Mouse (Mus musculus): ENCODE results near the gene Eps8l3. TPM values are rescaled to one million over a fixed set of nuclear protein-coding genes. Genes with fewer than 3 reads are reported as not detected.

Gene Eps8l3
- not detected for total RNA-seq (2022)

GRCm38 (mm10) chr3:107877005-107877404 lies at the start of gene Eps8l3:
TSS of gene Eps8l3 (plus strand) at chr3:107877229.
- no peak for DNase-seq (ENCODE audit: low spot score in 2 of 2)

DNA sequence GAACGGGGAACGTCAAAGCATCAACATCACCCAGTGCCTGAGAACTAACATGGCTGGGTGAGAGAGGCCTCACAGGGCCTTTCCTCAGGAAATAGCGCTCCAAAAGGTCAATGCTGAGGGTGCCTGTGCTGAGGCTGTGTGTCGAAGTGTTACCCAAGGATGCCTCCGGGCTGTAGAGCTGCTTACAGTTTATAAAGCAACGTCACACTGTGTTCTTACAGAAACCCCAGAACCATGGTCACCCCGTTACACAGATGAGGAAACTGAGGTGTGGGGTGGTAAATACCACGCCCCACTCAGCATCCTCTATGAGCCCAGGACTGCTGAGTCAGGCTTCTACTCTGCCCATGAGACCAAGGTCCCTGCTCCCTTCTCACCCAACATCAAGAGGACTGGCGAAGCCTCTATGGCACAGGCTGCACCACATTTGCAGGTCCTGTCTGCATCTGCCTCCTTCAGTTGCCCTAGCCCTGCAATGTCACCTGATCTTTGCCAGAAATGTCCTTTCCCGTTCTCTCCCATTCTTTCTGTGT lies 49.1 kb upstream of the Eps8l3 start:
- DNase-seq (ENCODE audit: low spot score in 2 of 2), result no peak

DNA sequence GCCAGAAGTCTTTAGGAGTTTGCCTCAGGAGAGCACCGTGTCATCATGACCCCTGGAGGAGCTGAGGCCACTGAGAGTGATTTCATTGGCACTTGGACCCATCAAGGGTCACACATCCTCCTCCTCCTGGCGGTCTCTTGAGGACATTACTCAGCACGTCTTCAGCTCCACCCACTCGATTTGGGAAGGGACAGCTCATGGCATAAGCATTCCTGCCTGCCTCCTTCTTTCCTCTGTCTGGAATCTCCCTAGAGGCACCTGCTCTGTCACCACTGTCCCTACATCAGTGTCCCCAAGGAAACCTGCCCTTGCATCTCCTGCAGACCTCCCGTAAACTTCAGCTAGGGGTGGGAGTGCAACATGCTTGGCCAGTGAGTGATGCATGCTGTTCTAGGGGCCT lies 48.5 kb upstream of the Eps8l3 start:
- no peak for DNase-seq (ENCODE audit: low spot score in 2 of 2)

DNA sequence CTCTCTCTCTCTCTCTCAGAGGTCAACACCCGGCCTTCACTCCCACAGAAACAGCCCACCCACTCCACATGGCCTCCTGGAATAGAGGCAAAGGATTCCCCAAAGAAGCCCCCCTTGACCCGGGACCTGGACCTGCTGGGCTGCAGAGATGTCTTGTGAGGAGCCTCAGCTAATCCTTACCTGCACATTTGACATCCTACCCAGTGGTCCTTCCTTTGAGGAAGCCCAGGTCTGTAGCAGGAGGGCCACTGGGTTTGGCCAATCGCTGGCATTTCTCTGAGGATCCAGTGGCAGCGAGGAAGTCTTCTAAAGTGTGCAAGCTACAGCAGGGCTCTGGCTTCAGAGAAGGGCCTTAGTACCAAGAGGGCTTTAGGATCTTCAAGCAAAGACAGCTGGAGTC lies 48.0 kb upstream of the Eps8l3 start:
- no peak for DNase-seq (ENCODE audit: low spot score in 2 of 2)

DNA sequence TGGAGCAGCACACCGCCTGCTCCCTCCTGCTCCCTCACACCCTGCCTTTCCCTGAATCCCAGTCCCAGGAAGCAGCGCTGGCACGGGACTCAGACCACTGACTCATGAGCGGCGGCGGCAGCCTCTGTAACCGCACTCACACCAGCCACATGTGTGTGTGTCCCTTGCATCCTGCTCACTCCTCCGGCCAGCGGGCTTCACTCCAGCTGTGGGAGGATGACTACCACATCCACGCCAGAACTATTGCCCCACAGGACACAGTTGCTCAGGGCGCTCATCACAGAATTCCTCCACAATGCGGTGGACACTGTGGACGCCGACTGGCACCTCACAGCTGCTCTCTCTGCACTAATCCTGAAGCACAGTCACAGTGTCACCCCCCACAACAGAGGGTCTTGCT lies 47.4 kb upstream of the Eps8l3 start:
- peak; percentile 64 to 83 for DNase-seq (ENCODE audit: low spot score in 2 of 2)

DNA sequence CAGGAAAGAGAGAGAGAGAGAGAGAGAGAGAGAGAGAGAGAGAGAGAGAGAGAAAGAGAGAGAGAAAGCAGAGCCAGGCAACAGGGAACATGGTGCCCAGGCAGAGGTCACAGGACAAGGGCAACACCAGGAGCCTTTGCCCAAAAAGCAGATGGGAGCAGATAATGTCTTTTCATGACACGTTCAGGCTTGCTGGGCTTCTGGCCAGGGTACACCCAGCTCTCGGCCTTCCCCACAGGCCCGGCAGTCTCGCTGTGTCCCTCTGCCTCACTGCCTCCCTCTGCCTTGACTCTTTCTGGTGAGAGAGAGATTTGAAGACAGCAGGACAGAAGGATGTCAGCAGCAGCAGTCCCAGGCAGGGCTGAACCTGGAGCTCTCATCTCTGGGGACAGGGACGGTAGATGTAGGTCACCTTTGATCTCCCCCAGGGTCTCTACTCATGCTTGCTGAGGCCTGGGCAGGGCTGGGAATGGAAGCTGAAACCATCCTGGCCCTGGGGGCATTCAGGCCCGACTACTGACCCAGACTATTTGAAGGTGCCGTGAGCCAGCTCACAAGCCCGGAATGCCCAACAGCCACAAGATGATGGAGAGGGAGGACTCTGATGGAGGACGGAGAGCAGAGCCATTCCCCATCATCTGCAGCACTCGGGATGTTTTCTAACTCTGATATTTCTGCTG lies 45.0 kb upstream of the Eps8l3 start:
- no peak for DNase-seq (ENCODE audit: low spot score in 2 of 2)

- no peak for DNase-seq (ENCODE audit: low spot score in 2 of 2)
Observed at GRCm38 (mm10) chr3:107832645-107833044, 44.4 kb upstream of the Eps8l3 start.

DNA sequence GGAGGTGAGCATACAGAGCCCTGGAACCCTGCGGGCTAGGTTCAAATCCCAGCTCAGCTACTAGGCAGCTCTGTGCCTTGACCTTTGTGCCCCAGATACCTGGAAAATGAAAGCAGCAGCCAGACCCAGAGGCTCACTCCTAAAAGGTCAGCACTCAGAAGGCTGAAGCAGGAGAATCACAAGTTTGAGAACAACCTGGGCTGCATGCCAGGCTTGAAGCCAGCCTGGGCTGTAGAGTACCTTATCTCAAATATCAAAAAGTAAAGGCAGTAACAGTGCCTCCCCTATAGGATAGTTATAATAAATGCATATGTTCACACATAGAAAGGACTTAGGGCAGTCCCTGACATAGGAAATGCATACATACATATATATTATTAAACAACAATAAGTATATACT lies 43.7 kb upstream of the Eps8l3 start:
- peak in 1 of 2 experiments; percentile 38 for DNase-seq (ENCODE audit: low spot score in 2 of 2)

GRCm38 (mm10) chr3:107833872-107834341 lies 43.1 kb upstream of the Eps8l3 start:
- DNase-seq (ENCODE audit: low spot score in 2 of 2), result no peak

GRCm38 (mm10) chr3:107835301-107835700 lies 41.7 kb upstream of the Eps8l3 start:
- DNase-seq (ENCODE audit: low spot score in 2 of 2), result no peak

DNA sequence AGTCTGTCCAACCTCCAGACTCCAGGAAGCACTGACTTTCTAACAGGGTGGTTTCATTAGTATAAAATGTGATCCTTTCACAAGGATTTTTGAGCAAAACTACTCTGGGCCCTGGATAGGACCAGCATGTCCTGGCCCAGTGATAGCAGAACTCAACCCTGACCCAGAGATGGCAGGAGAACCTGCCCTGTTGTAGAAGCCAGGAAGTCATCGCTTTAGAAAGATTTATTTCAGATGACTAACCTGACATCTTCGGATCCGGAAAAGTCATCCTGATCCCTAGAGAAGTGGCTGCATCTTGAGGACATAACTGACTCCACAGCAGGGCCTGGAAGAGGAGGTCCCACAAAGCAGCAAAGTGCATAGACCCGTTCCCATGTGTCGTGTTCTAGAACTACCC lies 37.2 kb upstream of the Eps8l3 start:
- DNase-seq (ENCODE audit: low spot score in 2 of 2), result no peak

DNA sequence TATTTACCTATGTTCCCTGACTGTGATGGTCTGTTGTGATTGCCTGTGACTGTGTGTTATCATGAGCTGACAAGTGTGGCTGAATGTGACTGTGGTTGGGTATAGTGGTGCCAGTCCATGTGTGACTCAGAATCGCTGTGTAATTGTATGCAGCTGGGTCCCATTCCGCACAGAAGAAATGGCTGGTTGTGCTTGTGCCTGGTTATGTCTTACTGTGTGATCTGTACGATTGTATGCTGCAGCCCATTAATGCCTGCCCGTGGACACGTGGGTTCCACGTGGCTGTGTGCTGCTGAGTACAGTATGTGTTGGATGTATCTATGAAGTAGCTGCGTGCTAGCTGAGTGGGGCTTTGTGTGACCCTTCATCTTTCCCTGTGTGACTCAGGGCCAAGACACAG lies 36.2 kb upstream of the Eps8l3 start:
- DNase-seq (ENCODE audit: low spot score in 2 of 2), result no peak

DNA sequence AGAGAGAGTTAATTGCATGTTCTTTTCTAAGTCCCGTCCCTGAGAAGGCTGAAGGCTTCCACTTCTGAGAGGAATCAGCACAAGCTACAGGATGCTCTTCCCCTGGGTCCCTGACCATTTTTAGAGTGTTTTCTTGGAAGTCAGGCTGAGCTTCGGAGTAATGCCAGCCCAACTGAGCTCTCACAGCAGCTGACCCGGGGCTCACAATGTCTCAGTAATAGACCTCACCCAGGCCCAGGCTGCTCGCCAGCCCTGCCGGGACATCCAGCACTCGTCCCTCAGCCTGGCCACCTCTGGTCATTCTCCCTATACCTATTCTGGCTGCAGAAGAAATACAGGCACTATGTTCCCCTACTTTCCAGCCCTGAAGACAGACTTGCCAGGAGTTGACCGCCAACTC lies 35.7 kb upstream of the Eps8l3 start:
- peak; percentile 92 to 93 for DNase-seq (ENCODE audit: low spot score in 2 of 2)

GRCm38 (mm10) chr3:107843406-107843805 lies 33.6 kb upstream of the Eps8l3 start:
- no peak for DNase-seq (ENCODE audit: low spot score in 2 of 2)

DNA sequence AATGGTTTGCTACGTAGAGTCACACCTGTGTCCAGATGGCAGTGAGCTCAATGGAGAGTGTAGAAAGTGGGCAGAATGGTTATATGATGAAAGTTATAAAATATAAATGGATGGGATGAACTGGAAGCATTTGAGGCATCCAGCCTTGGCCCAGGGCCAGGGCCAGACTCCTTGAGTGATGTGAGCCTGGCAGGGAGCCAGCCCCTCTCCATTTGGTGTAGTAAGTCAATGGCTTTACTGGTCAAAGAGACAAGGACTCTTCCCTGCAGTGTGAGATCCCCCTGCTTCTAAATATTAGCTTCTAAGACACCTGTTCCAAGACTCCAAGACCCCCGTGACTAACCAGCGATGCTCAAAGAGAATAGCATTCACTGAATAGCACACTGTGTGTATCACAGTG lies 33.0 kb upstream of the Eps8l3 start:
- DNase-seq (ENCODE audit: low spot score in 2 of 2), result peak in 1 of 2 experiments; percentile 48

GRCm38 (mm10) chr3:107844499-107844898 lies 32.5 kb upstream of the Eps8l3 start:
- DNase-seq (ENCODE audit: low spot score in 2 of 2), result no peak

GRCm38 (mm10) chr3:107846175-107846574 lies 30.9 kb upstream of the Eps8l3 start:
- no peak for DNase-seq (ENCODE audit: low spot score in 2 of 2)

GRCm38 (mm10) chr3:107846835-107847234 lies 30.2 kb upstream of the Eps8l3 start:
- no peak for DNase-seq (ENCODE audit: low spot score in 2 of 2)

DNA sequence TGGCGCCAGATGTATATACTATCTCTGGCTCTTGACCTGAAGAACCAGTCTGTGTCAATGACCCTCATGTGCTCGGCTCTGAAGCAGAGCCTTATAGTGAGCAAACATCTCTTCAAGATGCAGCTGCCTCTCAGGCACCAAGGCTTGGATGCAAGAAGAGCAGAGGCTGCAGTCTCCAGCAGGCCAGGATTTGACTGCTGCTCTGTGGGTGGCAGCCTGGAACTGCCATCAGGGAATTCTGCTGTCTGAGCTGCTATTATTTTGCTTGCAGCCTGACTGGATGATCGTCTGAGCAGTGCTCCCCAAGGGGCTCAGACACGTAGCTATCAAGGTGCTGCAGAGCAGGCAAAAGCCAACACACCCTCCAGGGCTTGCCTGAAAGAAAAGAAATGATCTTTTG lies 28.9 kb upstream of the Eps8l3 start:
- DNase-seq (ENCODE audit: low spot score in 2 of 2), result no peak

DNA sequence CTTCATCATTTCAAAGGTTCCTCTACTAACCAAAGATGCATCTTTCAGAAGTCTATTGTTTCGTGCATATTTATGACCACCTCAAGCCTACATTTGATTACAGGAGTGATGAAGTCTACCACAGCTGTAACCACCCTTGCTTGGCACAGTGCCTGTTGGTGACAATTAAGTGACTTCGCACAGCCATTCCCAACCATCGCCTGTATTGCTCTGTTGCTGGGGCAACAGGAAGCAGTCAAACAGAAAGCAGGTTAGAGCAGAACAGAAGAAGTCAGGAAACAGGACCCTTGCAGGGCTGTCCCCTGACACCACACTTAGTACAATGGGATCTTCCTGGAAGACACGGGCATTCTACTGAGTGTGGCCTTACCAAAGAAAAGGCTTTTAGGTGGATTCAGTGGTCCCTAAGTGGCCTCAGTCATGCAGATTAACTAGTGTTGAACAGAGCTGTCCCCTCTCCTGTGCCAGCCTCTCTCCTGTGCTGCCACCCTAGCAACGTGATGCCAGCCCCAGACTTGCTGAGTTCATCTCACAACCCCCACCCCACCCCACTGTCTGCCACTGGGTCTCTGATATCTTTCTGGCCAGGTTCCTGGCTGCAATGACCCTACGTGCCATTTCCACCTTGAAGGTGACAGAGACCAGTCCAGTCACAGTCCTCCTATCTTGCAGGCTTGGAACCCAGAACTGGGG lies 27.9 kb upstream of the Eps8l3 start:
- no peak for DNase-seq (ENCODE audit: low spot score in 2 of 2)

- DNase-seq (ENCODE audit: low spot score in 2 of 2), result no peak
Observed at GRCm38 (mm10) chr3:107849693-107850031, 27.4 kb upstream of the Eps8l3 start.

GRCm38 (mm10) chr3:107850418-107851031 lies 26.5 kb upstream of the Eps8l3 start:
- peak; percentile 67 to 71 for DNase-seq (ENCODE audit: low spot score in 2 of 2)

Measured in gastrocnemius, adult 8-10 months (tissue).